19 mouse cellular contexts compared by ENCODE assay signal in the genomic region with DNA sequence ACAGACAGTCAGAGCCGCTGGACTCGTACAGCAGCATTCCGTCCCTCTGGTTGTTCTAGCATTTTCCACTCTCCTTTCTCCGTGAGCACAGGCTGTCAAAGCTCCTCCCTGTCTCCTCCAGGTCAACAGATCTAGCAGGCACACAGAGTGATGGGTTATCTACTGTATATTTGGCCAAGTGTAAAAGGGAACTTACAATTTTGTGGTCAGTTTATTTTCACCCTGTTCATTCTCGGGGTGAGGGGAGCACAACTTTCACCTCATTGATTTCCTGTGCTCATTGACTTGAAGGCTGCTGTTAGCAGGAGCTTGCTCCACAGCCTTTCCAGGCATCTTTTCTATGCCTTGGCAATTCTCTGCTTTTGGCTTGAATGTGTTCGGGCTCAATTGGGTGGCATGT.
"Had no signal": no experiment of that assay in that cellular context is flagged by ENCODE, and none has a peak within 500 bp of the region (broad histone marks: within the 10 kb centered on the region; RNA-seq: fewer than 3 reads in every experiment).

No protein-coding gene starts in this region.

- DNase-seq: kidney, adult 18-20 months; kidney, postnatal 10 days; kidney, postnatal 4 days; liver; lung, adult 18-20 months; lung, postnatal 36 days; right cerebral cortex, postnatal 4 days; spleen, adult 18-20 months; thymus, adult 2 months; thymus, postnatal 25 days had no signal

- H3K4me1 ChIP-seq: neural tube, embryonic 15.5 days had no signal

- ATAC-seq: midbrain, embryonic 16.5 days had no signal

- H3K4me2 ChIP-seq: limb, embryonic 12.5 days; midbrain, embryonic 12.5 days; neural tube, embryonic 15.5 days; stomach, embryonic 15.5 days had no signal

- H3K4me3 ChIP-seq: layer of hippocampus, adult 2 months; limb, embryonic 12.5 days; megakaryocyte, embryonic 14.5 days; midbrain, embryonic 12.5 days; myocyte; neural tube, embryonic 15.5 days; stomach, embryonic 15.5 days had no signal

- H3K36me3 ChIP-seq: limb, embryonic 12.5 days; midbrain, embryonic 12.5 days; neural tube, embryonic 15.5 days; stomach, embryonic 15.5 days had no signal

- H3K9me3 ChIP-seq: limb, embryonic 12.5 days; megakaryocyte, embryonic 14.5 days; midbrain, embryonic 12.5 days; neural tube, embryonic 15.5 days; stomach, embryonic 15.5 days had no signal

- H3K27me3 ChIP-seq: limb, embryonic 12.5 days; midbrain, embryonic 12.5 days; neural tube, embryonic 15.5 days; stomach, embryonic 15.5 days had no signal

- H3K9ac ChIP-seq: limb, embryonic 12.5 days; liver, embryonic 14.5 days; midbrain, embryonic 12.5 days; neural tube, embryonic 15.5 days; stomach, embryonic 15.5 days had no signal

- H3K27ac ChIP-seq: layer of hippocampus, adult 2 months; limb, embryonic 12.5 days; liver, embryonic 14.5 days; midbrain, embryonic 12.5 days; neural tube, embryonic 15.5 days; stomach, embryonic 15.5 days had no signal
